Mouse (Mus musculus) forebrain, embryonic 15.5 days (tissue): ENCODE measurements around the gene Cdk14. TPM values are rescaled to one million over a fixed set of nuclear protein-coding genes. Genes with fewer than 3 reads are reported as not detected.
"Not testable (repeated sequence)": the region's sequence is repeated elsewhere in the genome, so short reads cannot be mapped to it uniquely, and the experiment has no call there.

Experiments used
- ATAC-seq: fragments of 200-750 bp; cut with Nextera tagmentation; replicated peaks from 2 replicates; pipeline ENCODE4 v1.8.0; 2017; ENCODE audit warnings: mild to moderate bottlenecking, moderate TSS enrichment, moderate library complexity
- H3K27ac ChIP-seq: fragments of 300-500 bp; sonication (generic); replicated peaks from 2 replicates; pipeline ENCODE4 v1.5.1; 2015; ENCODE audit warnings: mild to moderate bottlenecking, inconsistent platforms
- H3K27me3 ChIP-seq: fragments of 300-500 bp; sonication (generic); 2 replicates; pipeline ENCODE4 v1.6.1; 2015; ENCODE audit warnings: inconsistent platforms
- H3K36me3 ChIP-seq: fragments of 300-500 bp; sonication (generic); 2 replicates; pipeline ENCODE4 v1.6.1; 2015; ENCODE audit warnings: mild to moderate bottlenecking, inconsistent platforms
- H3K4me1 ChIP-seq: fragments of 300-500 bp; sonication (generic); 2 replicates; pipeline ENCODE4 v1.6.1; 2015; ENCODE audit warnings: inconsistent platforms
- H3K4me2 ChIP-seq: fragments of 300-500 bp; sonication (generic); replicated peaks from 2 replicates; pipeline ENCODE4 v1.6.1; 2015; ENCODE audit warnings: mild to moderate bottlenecking, inconsistent platforms
- H3K4me3 ChIP-seq: fragments of 300-500 bp; sonication (generic); 2 replicates; pipeline ENCODE4 v1.5.1; 2015; ENCODE audit warnings: mild to moderate bottlenecking, inconsistent platforms
- H3K9ac ChIP-seq: fragments of 300-500 bp; sonication (generic); replicated peaks from 2 replicates; pipeline ENCODE4 v1.6.1; 2015; ENCODE audit warnings: mild to moderate bottlenecking, inconsistent platforms
- H3K9me3 ChIP-seq: fragments of 300-500 bp; sonication (generic); 2 replicates; pipeline ENCODE4 v1.6.1; 2016; ENCODE audit warnings: inconsistent platforms
- WGBS: fragments of 180-500 bp; shearing (Covaris S2); methylation state at CpG from one replicate; pipeline ENCODE4 v1.1.7; 2015; ENCODE audit warnings: mixed read lengths; 5-methylcytosine and 5-hydroxymethylcytosine counted together
- polyA plus RNA-seq: library from polyadenylated mRNA; unstranded; fragments of >200 nt; fragmentation: Nextera tagmentation; extraction: Ambion mirVana; gene quantifications from 2 replicates; pipeline ENCODE4 v1.2.1, GENCODE M21; 2015

Cdk14 gene
- polyA plus RNA-seq, 1 experiment from 2014 or later: 34.4 TPM

GRCm38 (mm10) chr5:4924866-4925265 is 495.2 kb downstream of the Cdk14 start:
- no peak overlapping the region for H3K4me2 ChIP-seq
- H3K9me3 ChIP-seq: no peaks in the 10 kb centered on the region
- peaks cover 6% of the 10 kb centered on the region for H3K4me1 ChIP-seq
- H3K9ac ChIP-seq: no peak overlapping the region
- 87% methylated on average over 6 of the region's 6 CpGs for WGBS
- ATAC-seq: no peak
- no peak overlapping the region for H3K4me3 ChIP-seq
- no peaks in the 10 kb centered on the region for H3K36me3 ChIP-seq
- no peaks in the 10 kb centered on the region for H3K27me3 ChIP-seq
- no peak overlapping the region for H3K27ac ChIP-seq

DNA sequence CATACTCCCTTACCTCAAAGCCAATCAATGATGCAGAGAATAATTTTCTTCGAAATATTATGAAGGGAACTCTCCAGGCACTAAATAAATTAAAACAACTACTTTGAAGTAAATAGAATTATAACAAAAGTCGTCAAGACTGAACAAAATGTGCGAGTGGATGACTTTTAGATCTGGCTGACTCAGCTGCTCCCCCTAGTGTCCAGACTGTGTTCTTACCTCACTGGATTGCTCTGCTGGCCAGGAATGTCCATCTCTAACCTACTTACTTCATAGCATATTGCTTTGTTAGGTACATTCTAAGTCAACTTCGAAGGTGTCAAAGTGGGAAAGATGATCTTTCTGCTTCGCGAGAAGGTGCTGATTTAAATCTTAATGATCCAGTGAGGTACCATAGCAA is 501.7 kb downstream of the Cdk14 start:
- 8% methylated on average over 6 of the region's 6 CpGs for WGBS
- H3K4me2 ChIP-seq: no peak overlapping the region
- peak; percentile 59; the same call in 1 of the 2 replicates for ATAC-seq
- H3K9ac ChIP-seq: no peak overlapping the region
- no peaks in the 10 kb centered on the region for H3K36me3 ChIP-seq
- H3K9me3 ChIP-seq: no peaks in the 10 kb centered on the region
- no peak overlapping the region for H3K4me3 ChIP-seq
- no peak overlapping the region for H3K27ac ChIP-seq
- H3K4me1 ChIP-seq: peaks cover 3% of the 10 kb centered on the region; the same call in 1 of the 2 replicates
- no peaks in the 10 kb centered on the region for H3K27me3 ChIP-seq

DNA sequence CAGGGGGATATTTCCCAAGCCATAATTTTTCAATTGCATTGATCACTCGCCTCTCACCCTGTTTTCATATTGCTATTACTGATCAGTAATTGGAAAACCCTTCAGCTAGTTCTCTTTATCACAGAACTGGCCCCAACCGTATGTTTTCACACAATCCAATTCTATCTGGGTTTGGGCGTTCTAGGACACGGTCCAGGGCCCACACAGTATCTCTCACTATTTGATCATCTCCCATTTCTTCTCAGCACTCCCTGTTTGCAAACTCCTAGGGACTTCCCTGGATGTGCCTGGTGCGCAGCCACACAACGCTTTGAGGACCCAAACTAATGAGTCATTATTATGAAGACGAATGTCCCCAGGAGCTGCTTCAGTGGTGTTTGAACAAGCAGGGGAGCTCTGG is 502.4 kb downstream of the Cdk14 start:
- WGBS: 76% methylated on average over 7 of the region's 7 CpGs
- H3K27ac ChIP-seq: no peak overlapping the region
- H3K4me3 ChIP-seq: no peak overlapping the region
- H3K9ac ChIP-seq: no peak overlapping the region
- 0 out of 2 replicates have a peak, but pooled peaks have one; percentile 14 for ATAC-seq
- H3K4me2 ChIP-seq: no peak overlapping the region
- no peaks in the 10 kb centered on the region for H3K9me3 ChIP-seq
- no peaks in the 10 kb centered on the region for H3K36me3 ChIP-seq
- peaks cover 3% of the 10 kb centered on the region; the same call in 1 of the 2 replicates for H3K4me1 ChIP-seq
- no peaks in the 10 kb centered on the region for H3K27me3 ChIP-seq

DNA sequence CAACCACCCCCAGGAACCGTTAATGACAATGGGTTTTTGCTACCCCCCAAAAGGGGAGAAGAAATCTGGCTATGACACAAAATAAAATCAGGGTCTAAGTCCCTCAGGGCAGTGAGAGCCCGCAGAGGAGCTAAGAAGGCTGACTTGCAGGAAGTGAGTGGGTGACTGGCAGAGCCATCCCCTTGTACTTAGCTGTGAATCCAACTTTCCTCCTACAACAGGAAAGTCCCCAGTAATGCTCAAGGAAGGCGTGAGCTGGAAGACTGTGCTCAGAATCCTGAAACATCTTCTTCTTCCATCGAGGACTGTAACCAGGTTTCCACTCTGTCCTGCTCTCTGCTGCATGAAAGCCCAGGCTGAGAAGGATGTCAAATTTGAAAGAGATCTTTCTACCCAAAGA is 502.8 kb downstream of the Cdk14 start:
- Histone ChIP-seq H3K27me3 (no peaks in the 10 kb centered on the region), H3K4me1 (peaks cover 3% of the 10 kb centered on the region; the same call in 1 of the 2 replicates), H3K9me3 (no peaks in the 10 kb centered on the region), H3K36me3 (no peaks in the 10 kb centered on the region), H3K4me2 (no peak overlapping the region), H3K9ac (no peak overlapping the region), H3K27ac (no peak overlapping the region), H3K4me3 (no peak overlapping the region)
- peak; percentile 53; the same call in 1 of the 2 replicates for ATAC-seq
- 54% methylated on average over 4 of the region's 4 CpGs for WGBS

DNA sequence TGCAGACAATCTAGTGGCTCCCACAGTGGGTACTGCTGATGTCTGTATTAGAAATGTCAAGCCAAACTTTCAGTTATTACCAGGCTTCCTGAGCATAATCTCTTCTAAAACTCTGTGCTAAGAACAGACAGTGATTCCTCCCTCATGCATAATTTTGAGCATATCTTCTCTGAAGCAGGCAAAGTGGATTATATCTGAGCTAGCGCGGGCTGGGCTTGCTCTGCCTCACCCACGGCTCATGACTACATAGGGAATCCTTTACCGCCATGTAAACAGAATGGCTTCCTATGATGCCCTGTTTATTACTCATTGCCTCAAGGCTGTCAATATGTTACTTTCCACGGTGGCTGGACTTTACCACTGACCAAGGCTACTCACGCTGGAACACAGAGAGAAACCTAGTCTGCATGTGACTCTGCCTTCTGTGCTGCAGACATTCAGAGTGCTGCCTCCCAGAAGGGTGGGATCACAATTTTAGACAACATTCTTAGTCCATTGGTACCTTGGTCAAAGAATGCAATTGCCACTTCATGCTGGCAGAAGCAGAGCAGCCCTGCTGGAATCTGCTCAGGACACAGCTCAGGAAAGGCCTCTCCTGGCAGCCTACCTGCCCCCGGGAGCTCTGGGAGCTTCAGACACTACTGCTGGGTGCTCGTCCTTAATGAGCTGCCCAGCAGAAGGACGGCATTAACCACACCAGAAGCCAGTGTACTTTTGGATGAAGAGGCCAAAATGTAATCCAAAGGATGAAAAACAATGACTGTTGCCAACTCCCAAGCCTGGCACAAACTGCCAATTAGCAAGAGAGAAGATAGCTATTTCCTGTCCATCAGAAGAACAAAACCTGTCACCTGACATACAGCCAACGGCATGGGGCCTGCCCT is 503.5 kb downstream of the Cdk14 start:
- 60% methylated on average over 10 of the region's 10 CpGs for WGBS
- peak; percentile 36; the same call in 1 of the 2 replicates for ATAC-seq
- 0 out of 2 replicates have a peak overlapping the region, but pooled peaks have one; percentile 16 for H3K27ac ChIP-seq

DNA sequence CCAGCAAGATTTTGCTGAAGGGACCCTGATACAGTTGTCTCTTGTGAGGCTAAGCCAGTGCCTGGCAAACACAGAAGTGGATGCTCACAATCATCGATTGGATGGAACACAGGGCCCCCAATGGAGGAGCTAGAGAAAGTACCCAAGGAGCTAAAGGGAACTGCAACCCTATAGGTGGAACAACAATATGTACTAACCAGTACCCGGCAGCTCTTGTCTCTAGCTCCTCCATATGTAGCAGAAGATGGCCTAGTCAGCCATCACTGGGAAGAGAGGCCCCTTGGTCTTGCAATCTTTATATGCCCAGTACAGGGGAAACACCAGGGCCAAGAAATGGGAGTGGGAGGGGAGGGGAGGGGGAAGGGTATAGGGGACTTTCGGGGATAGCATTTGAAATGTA is 515.2 kb downstream of the Cdk14 start:
- 78% methylated on average over 3 of the region's 3 CpGs for WGBS
- not testable (repeated sequence) for H3K27me3 ChIP-seq, H3K36me3 ChIP-seq, H3K4me2 ChIP-seq, H3K9me3 ChIP-seq, H3K4me3 ChIP-seq, H3K4me1 ChIP-seq, ATAC-seq, H3K9ac ChIP-seq, H3K27ac ChIP-seq

More for the DNA sequence above, 503.5 kb downstream of the Cdk14 start:
- H3K4me2 ChIP-seq: no peak overlapping the region
- H3K4me3 ChIP-seq: no peak overlapping the region
- peaks cover 6% of the 10 kb centered on the region; the same call in 1 of the 2 replicates for H3K4me1 ChIP-seq
- H3K9me3 ChIP-seq: no peaks in the 10 kb centered on the region
- H3K36me3 ChIP-seq: no peaks in the 10 kb centered on the region
- H3K9ac ChIP-seq: no peak overlapping the region
- no peaks in the 10 kb centered on the region for H3K27me3 ChIP-seq

- 95% methylated on average over 2 of the region's 2 CpGs for WGBS
- ATAC-seq: no peak
- peaks cover 13% of the 10 kb centered on the region for H3K4me1 ChIP-seq
Measured at GRCm38 (mm10) chr5:4898241-4898640, 521.9 kb downstream of the Cdk14 start.

DNA sequence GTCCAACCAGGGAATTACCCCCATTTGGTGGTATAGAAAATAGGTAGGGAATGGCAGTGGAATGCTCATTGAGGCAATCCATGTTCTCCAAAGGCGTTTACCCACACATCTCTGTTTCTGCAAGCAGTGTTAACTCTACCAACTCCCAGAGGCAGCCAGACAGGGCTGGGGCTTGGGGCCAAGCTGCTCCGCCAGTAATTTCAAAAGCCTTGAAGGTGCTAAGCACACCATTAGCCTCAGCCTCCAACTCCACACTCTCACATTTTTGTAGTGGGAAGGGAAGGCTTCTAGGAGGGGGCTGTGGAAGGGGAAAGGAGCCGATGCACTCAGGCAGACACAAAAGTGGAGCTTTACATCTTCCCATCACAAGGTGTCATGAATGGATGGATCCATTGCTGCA is 525.1 kb downstream of the Cdk14 start:
- H3K27ac ChIP-seq: no peak overlapping the region
- H3K27me3 ChIP-seq: no peaks in the 10 kb centered on the region
- H3K9ac ChIP-seq: no peak overlapping the region
- peaks cover 19% of the 10 kb centered on the region for H3K4me1 ChIP-seq
- no peaks in the 10 kb centered on the region for H3K9me3 ChIP-seq
- 0 out of 2 replicates have a peak, but pooled peaks have one; percentile 38 for ATAC-seq
- H3K36me3 ChIP-seq: no peaks in the 10 kb centered on the region
- 36% methylated on average over 3 of the region's 3 CpGs for WGBS
- H3K4me2 ChIP-seq: no peak overlapping the region
- H3K4me3 ChIP-seq: no peak overlapping the region

More at GRCm38 (mm10) chr5:4898241-4898640, 521.9 kb downstream of the Cdk14 start:
- Histone ChIP-seq H3K36me3 (no peaks in the 10 kb centered on the region), H3K27ac (no peak overlapping the region), H3K4me2 (no peak overlapping the region), H3K9ac (no peak overlapping the region), H3K27me3 (no peaks in the 10 kb centered on the region), H3K9me3 (no peaks in the 10 kb centered on the region), H3K4me3 (no peak overlapping the region)

GRCm38 (mm10) chr5:4893852-4894207 is 526.3 kb downstream of the Cdk14 start:
- no peak overlapping the region for H3K4me2 ChIP-seq
- no peaks in the 10 kb centered on the region for H3K27me3 ChIP-seq
- H3K27ac ChIP-seq: peak overlapping the region; percentile 54
- H3K9me3 ChIP-seq: no peaks in the 10 kb centered on the region
- no peak overlapping the region for H3K4me3 ChIP-seq
- 88% methylated on average over 5 of the region's 5 CpGs for WGBS
- H3K4me1 ChIP-seq: peaks cover 19% of the 10 kb centered on the region
- 0 out of 2 replicates have a peak, but pooled peaks have one; percentile 38 for ATAC-seq
- H3K36me3 ChIP-seq: no peaks in the 10 kb centered on the region
- H3K9ac ChIP-seq: no peak overlapping the region

DNA sequence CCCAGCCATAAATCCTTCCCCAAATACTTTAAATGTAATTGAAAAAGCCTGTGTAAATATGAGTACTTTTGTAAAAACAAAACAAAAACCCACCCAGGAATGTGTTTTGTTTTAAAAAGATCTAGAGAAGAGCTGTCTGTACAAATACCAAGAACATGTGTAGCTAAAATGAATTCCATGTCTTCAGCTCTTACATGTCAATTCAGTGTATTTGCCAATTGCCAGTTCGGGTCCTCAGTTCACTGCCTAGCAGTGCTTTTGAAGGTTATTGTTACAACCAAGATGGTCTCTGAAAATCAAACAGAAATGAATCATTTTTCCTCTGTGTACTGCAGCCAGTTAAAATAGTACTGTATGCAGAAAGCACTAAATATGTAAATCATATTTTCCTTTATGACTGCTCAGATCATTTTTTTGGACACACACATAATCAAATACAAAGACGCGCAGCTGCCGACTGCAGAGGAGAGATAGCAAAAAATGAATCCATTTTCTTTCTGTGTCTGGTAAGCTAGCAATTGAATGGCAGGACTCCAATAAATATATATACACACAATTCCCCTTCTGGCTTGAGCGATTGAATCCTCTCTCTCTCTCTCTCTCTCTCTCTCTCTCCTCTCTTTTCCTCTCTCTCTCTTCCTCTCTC is 526.8 kb downstream of the Cdk14 start:
- Histone ChIP-seq H3K4me3 (no peak overlapping the region), H3K9me3 (no peaks in the 10 kb centered on the region), H3K4me2 (no peak overlapping the region), H3K27ac (peak overlapping the region; percentile 54), H3K9ac (no peak overlapping the region), H3K27me3 (no peaks in the 10 kb centered on the region), H3K4me1 (peaks cover 19% of the 10 kb centered on the region), H3K36me3 (no peaks in the 10 kb centered on the region)
- 66% methylated on average over 5 of the region's 5 CpGs for WGBS
- no peak for ATAC-seq

DNA sequence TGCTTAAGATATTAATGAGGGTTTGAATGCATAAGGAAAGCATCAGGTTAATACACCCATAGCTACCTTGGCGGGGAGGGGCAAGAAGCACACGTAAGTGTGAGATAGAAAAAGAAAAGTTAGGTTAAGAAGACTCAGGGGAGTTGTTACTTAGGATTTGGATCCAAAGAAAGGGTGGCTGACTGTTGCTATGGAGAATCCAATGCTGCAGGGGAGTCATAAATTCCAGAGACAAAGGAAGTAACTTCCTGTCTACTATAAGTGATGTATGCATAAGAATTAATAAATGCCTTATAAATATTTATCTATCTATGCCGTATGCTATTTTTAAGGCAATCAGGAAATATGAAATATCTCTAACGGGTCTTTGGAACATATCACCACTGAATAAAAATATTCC is 527.4 kb downstream of the Cdk14 start:
- Histone ChIP-seq H3K36me3 (no peaks in the 10 kb centered on the region), H3K4me1 (peaks cover 19% of the 10 kb centered on the region), H3K4me3 (no peak overlapping the region), H3K27ac (peak overlapping the region; percentile 54; the same call in 1 of the 2 replicates), H3K4me2 (no peak overlapping the region), H3K27me3 (no peaks in the 10 kb centered on the region), H3K9me3 (no peaks in the 10 kb centered on the region), H3K9ac (no peak overlapping the region)
- 72% methylated on average over 4 of the region's 4 CpGs for WGBS
- no peak for ATAC-seq
